Mouse (Mus musculus) kidney, adult 2 months (tissue): Measurements from ENCODE around the gene Vps45. TPM values are rescaled to one million over a fixed set of nuclear protein-coding genes. Genes with fewer than 3 reads are reported as not detected.
"Not testable (repeated sequence)": the region's sequence is repeated elsewhere in the genome, so short reads cannot be mapped to it uniquely, and the experiment has no call there.

Source experiments
- DNase-seq: peaks from one replicate; pipeline ENCODE4 v3.0.0; 2021
- H3K27ac ChIP-seq: fragments of 200-500 bp; 2 replicates; pipeline ENCODE4 v1.5.1; 2012; ENCODE audit warnings: low read depth, low read length, control low read depth, inconsistent platforms; ENCODE audit not compliant: insufficient read depth
- H3K27me3 ChIP-seq: fragments of 200-500 bp; replicated peaks from 2 replicates; pipeline ENCODE4 v1.6.1; 2012; ENCODE audit warnings: mild to moderate bottlenecking, moderate library complexity, low read length, inconsistent platforms; ENCODE audit not compliant: control insufficient read depth, insufficient read depth
- H3K36me3 ChIP-seq: fragments of 200-500 bp; 2 replicates; pipeline ENCODE4 v1.6.1; 2012; ENCODE audit warnings: mild to moderate bottlenecking, moderate library complexity, low read length, inconsistent platforms; ENCODE audit not compliant: control insufficient read depth, insufficient read depth
- H3K4me1 ChIP-seq: fragments of 200-500 bp; 2 replicates; pipeline ENCODE4 v1.6.1; 2011; ENCODE audit warnings: low read length; ENCODE audit not compliant: control insufficient read depth, insufficient read depth
- H3K4me3 ChIP-seq: fragments of 200-500 bp; 2 replicates; pipeline ENCODE4 v1.5.1; 2011; ENCODE audit warnings: mild to moderate bottlenecking, low read depth, low read length, control low read depth; ENCODE audit not compliant: insufficient read depth
- CTCF ChIP-seq: fragments of 200-500 bp; conservative IDR thresholded peaks from 2 replicates; pipeline ENCODE4 v1.5.1; 2011; ENCODE audit warnings: low read depth, mild to moderate bottlenecking, control low read depth, low read length, moderate library complexity, mixed read lengths; ENCODE audit not compliant: insufficient read depth, insufficient read length
- POLR2A ChIP-seq: fragments of 200-500 bp; IDR thresholded peaks from one replicate; pipeline ENCODE4 v1.6.1; 2011; ENCODE audit warnings: low read depth, low read length, control low read depth
- WGBS: fragments of 180-500 bp; shearing (Covaris S2); methylation state at CpG from one replicate; pipeline ENCODE4 v1.1.7; 2018; 5-methylcytosine and 5-hydroxymethylcytosine counted together
- polyA plus RNA-seq: library from polyadenylated mRNA; depleted of rRNA; stranded (reverse); fragments of >200 nt; gene quantifications from 2 replicates; pipeline ENCODE4 v1.2.3, GENCODE M21; 2012

Vps45 gene
- polyA plus RNA-seq, 1 experiment: 7.9 TPM

DNA sequence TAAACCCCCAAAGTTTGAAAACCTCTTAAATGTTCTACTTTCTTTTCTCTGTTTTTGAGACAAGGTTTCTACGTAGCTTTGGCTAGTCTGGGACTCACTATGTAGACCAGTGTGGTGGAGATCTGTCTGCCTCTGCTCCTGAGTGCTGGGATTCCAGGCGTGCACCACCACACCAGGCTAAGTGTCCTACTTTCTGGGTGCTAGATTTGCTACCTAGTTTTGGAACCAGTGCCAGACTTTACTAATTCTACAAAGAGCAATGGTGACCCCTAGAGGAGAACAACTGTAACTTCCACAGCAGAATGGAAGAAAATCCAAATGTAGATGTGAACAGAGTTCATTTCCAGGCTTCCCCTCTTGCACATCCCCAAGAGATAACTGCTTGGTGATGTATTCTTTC is 6.4 kb downstream of the Vps45 start:
- Histone ChIP-seq H3K4me3 (no peak overlapping the region), H3K27me3 (no peaks in the 10 kb centered on the region), H3K36me3 (peaks cover 2% of the 10 kb centered on the region; the same call in 1 of the 2 replicates), H3K4me1 (no peaks in the 10 kb centered on the region), H3K27ac (no peak overlapping the region)
- no peak for TF ChIP-seq POLR2A
- peak; percentile 34; the same call in 1 of the 2 replicates for TF ChIP-seq CTCF
- WGBS: 43% methylated on average over 2 of the region's 2 CpGs
- DNase-seq: peak; percentile 62

DNA sequence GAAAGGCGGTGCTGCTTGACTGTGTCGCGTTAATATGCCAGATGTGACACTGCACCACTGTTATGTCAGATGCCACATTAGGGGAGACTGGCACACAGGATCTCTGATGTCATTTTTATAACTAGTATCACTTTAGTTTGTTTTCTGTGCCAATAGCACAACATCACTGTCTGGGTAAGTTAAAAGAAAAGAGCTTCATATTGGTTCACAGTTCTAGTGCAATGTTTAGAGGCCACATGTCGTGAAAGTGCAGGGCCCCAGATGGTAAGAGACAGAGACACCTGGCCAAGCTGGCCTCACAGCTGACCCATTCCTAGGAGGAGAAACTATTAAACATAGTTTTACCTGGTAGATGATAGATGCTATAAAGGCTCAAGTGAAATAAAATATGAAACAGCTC is 7.1 kb downstream of the Vps45 start:
- Histone ChIP-seq H3K4me1 (no peaks in the 10 kb centered on the region), H3K4me3 (no peak overlapping the region), H3K36me3 (peaks cover 2% of the 10 kb centered on the region; the same call in 1 of the 2 replicates), H3K27ac (no peak overlapping the region), H3K27me3 (no peaks in the 10 kb centered on the region)
- WGBS: 86% methylated on average over 4 of the region's 4 CpGs
- TF ChIP-seq POLR2A (no peak), CTCF (no peak)
- DNase-seq: no peak

DNA sequence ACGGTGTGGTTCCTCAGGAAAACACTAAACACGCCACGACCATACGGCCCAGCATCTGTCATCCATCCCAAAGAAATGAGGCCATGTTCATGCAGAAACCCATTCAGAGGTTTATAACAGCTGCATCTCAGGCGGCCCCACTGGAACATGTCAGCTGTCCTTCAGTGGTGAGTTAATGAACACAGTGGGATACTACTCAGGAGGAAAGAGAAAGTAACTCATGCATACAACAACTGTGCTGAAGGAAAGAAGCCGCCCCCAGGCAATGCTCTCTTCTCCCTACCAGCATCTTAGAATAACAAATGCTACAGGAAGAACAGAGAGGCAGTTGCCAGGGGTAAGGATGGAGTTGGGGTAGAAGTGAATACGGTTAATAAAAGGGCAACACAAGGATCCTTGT is 7.5 kb downstream of the Vps45 start:
- DNase-seq: no peak
- 83% methylated on average over 7 of the region's 7 CpGs for WGBS
- Histone ChIP-seq H3K4me3 (no peak overlapping the region), H3K27ac (no peak overlapping the region), H3K27me3 (no peaks in the 10 kb centered on the region), H3K36me3 (peaks cover 2% of the 10 kb centered on the region; the same call in 1 of the 2 replicates), H3K4me1 (no peaks in the 10 kb centered on the region)
- TF ChIP-seq CTCF (no peak), POLR2A (no peak)

DNA sequence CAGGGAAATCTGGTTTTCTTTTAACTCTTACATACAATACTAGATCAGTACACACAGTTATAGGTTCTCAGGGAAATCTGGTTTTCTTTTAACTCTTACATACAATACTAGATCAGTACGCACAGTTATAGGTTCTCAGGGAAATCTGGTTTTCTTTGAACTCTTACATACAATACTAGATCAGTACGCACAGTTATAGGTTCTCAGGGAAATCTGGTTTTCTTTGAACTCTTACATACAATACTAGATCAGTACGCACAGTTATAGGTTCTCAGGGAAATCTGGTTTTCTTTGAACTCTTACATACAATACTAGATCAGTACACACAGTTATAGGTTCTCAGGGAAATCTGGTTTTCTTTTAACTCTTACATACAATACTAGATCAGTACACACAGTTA is 13.7 kb downstream of the Vps45 start:
- 92% methylated on average over 3 of the region's 3 CpGs for WGBS
- DNase-seq, H3K27me3 ChIP-seq, H3K4me1 ChIP-seq, H3K27ac ChIP-seq, H3K4me3 ChIP-seq, H3K36me3 ChIP-seq: not testable (repeated sequence)

DNA sequence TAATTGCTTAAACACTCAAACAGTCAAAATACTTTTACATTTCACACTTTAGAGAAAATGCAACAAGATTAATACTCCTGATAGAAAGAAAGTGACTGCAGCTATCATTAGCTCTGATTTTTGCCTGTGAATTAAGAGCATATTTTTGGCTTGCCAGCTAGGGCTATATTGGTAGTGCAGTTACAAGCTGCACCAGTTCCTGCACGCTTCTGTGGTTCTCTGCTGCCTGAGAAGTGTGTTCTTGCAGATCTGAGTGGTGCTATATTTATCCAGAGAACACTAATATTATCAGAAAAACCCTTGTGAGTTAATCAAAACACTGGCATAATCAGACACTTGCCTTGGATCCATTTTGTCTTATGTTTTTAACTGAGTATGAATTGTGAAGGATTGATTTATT is 15.2 kb downstream of the Vps45 start:
- Histone ChIP-seq H3K27ac (no peak overlapping the region), H3K27me3 (no peaks in the 10 kb centered on the region), H3K4me1 (no peaks in the 10 kb centered on the region), H3K36me3 (peaks cover 3% of the 10 kb centered on the region), H3K4me3 (no peak overlapping the region)
- 86% methylated on average over 1 of the region's 1 CpGs for WGBS
- TF ChIP-seq CTCF (no peak), POLR2A (no peak)
- no peak for DNase-seq

DNA sequence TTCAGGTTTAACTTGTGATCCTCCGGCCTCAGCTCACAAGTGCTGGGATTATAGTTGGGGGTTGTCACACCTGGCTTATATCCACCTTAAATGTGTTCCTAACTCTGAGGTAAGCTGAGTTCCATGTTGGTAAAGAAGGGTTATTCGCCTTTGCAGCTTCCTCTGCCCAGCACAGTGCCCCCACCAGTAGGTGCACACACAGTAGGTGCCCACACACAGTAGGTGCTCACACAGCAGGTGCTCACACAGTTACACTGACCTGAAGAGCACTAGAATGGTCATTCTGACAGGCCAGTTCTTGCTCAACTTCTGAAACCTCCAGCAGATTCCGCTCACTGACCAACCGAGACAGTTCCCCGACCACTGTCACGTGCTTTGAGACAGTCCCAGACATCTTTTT is 17.2 kb downstream of the Vps45 start:
- Histone ChIP-seq H3K36me3 (peaks cover 2% of the 10 kb centered on the region), H3K4me3 (no peak overlapping the region), H3K4me1 (no peaks in the 10 kb centered on the region), H3K27ac (no peak overlapping the region), H3K27me3 (no peaks in the 10 kb centered on the region)
- no peak for TF ChIP-seq POLR2A
- no peak for TF ChIP-seq CTCF
- 94% methylated on average over 6 of the region's 6 CpGs for WGBS
- DNase-seq: no peak

DNA sequence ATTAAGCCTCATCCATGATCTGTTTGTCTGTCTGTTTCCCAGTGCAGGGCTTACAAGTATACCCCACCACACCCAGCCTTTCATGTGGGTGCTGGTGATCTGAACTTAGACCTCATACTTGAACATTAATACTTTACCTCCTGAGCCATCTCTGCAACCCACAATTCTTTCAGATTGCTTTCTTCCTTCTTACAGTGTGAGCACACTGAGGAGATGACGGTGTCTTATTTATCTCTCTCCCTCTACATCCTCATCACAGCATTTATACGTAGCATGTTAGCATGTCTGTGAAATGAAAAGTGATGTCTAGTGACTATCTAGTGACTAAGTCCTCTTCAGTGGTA is 17.6 kb downstream of the Vps45 start:
- Histone ChIP-seq H3K27ac (no peak overlapping the region), H3K36me3 (peaks cover 2% of the 10 kb centered on the region), H3K4me3 (no peak overlapping the region), H3K4me1 (no peaks in the 10 kb centered on the region), H3K27me3 (no peaks in the 10 kb centered on the region)
- TF ChIP-seq POLR2A: no peak
- no peak for TF ChIP-seq CTCF
- DNase-seq: no peak
- WGBS: 96% methylated on average over 2 of the region's 2 CpGs
